Mouse (Mus musculus) testis, adult 10 weeks (tissue): ENCODE measurements around the gene Orc3. TPM values are rescaled to one million over a fixed set of nuclear protein-coding genes. Genes with fewer than 3 reads are reported as not detected.

Experiments used
- polyA plus RNA-seq: library from polyadenylated mRNA; stranded (reverse); fragments of 350-450 nt; fragmentation: Illumina TruSeq; extraction: RNeasy Lipid Tissue Mini Kit (QIAGEN cat#74804); gene quantifications from one replicate; pipeline ENCODE4 v1.2.3, GENCODE M21; 2014; ENCODE audit warnings: low read depth, low replicate concordance

The Orc3 gene
- 87.4 TPM for polyA plus RNA-seq

DNA sequence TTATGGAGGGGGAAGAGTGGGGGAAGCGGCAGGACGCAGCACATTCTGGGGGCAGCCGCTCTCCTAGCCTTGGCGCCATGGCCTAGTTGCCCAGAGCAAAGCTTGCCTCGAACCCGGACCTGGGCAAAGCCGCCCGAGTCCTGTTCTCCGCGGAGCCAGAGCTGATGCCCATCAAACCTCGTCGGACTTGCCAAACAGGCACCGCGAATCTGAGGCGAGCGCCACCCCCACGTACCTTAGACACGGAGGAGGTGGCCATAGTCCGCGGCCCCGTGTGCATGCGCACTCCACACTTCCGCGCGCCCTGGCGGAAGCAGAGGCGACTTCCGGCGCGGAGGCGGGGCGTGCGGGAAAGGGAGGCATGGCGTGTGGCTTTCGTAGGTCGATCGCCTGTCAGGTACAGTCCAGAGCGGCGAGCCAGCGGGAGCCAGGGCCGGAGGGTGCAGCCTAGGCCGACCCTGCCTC, at the start of gene Orc3, which contains the start of gene Rars2:
Gene Orc3, minus strand, starts transcription at position 315 of the 465 bp plus-strand sequence.
Gene Rars2, plus strand, starts transcription at position 328 of the 465 bp plus-strand sequence.

DNA sequence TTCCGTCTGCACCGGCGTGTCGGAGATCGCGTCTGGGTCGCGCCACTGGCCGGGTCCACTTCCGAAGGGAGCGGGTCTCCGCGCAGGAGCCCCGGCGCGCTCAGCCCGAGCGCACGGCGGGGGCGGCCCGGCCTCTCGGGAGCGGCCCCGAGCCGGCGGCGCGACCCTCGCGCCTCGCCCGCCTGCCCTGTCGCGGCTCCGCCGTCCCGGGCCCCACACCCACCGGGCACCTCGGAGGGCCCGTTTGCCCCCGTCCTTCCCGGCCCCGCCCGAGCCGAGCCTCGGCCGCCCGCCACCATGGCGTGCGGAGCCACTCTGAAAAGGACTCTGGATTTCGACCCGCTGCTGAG, 64.0 kb downstream of the Orc3 start, which contains the start of gene Akirin2:
Gene Akirin2, plus strand, starts transcription at position 190 of the 350 bp plus-strand sequence.

Other genes starting within 250 kb of the Orc3 start
- gene Akirin2, start 64.0 kb downstream of the Orc3 start, polyA plus RNA-seq = 354 TPM
- gene Rars2, start within 50 bp of the Orc3 start, polyA plus RNA-seq = 52.8 TPM
- gene Slc35a1, start 72.5 kb upstream of the Orc3 start, polyA plus RNA-seq = 12.0 TPM
- gene Cfap206, start 115.3 kb upstream of the Orc3 start, polyA plus RNA-seq = 2,456 TPM
- 236 TPM for gene Gm136, start 141.3 kb upstream of the Orc3 start, polyA plus RNA-seq
- gene Smim8, start 163.5 kb upstream of the Orc3 start, polyA plus RNA-seq = 315 TPM